Mouse (Mus musculus) urinary bladder, postnatal 10 days (tissue): Measurements from ENCODE around the gene Hsd3b1.
"Not testable (repeated sequence)": the region's sequence is repeated elsewhere in the genome, so short reads cannot be mapped to it uniquely, and the experiment has no call there.

Experiments
- DNase-seq: peaks from one replicate; pipeline ENCODE4 v3.0.0; 2022; ENCODE audit warnings: low spot score

The Hsd3b1 gene

GRCm38 (mm10) chr3:98859576-98859975, at the start of gene Hsd3b1:
Gene Hsd3b1 (minus strand): TSS chr3:98859794.
- no peak for DNase-seq

- no peak for DNase-seq
Measured at GRCm38 (mm10) chr3:98897606-98898005, 38.0 kb upstream of the Hsd3b1 start.

DNA sequence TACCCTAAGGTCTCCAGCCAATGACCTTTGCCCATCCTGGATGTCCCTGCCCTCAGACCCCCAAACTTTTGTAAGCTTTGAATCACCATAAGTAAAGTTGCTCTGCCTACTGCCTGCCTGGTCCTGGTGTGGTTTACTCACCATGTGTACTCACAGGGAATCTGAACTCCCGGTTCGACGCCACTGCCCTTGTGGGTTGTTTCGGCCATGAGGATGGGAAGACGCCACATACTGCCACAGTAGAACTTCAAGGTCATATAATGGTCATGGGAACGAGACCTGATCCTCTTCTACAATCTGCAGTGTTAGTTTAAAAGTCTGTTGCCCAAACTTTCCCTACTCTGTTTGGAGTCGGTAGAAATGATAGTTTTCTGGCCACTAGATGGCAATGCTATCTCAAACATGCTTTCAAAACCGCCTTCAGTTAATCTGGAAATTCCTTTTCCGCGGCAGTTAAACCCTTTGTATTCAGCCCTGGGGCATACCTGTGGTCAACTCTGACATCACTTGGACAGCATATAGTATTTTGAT, 35.5 kb upstream of the Hsd3b1 start:
- no peak for DNase-seq

GRCm38 (mm10) chr3:98893057-98893772, 33.6 kb upstream of the Hsd3b1 start, which contains the start of gene Hao2:
Gene Hao2 (minus strand): TSS chr3:98893239.
- DNase-seq = no peak

DNA sequence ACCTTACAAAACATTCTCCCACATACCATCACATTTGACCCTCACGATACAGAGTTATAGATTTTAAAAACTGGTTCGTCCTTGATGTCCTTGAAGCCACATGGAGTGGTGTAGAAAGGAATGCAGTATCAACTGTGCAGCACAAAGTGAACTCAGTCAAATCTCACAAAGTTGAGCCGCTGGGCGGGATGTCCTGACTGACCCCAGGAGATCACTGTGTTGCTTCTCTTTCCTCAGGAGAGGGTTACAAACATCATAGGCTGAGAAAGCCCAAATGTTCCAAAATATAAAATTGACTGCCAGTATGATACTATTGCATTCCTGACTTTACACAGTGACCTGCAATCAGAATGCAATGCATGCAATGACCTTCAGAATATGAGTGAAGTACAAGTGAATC, 30.8 kb upstream of the Hsd3b1 start:
- DNase-seq = no peak

DNA sequence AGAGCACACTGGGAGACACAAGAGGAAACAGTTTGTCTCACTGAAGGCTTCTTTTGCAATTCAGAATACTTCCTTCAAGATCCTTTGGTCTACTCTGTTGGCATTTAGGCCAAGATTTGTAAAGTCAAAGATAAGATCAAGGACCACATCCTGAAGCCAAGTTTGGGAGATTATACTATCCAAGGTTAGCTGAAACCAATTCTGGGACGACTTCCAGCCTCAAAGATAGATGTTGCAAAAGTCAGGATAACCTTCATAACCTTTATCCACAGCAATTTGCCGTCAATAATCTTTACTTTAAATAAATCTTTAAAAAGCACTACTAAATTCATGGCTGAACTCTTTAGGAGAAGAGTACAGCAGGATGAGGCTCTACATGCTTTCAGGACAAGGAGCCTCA, 28.6 kb upstream of the Hsd3b1 start:
- no peak for DNase-seq

DNA sequence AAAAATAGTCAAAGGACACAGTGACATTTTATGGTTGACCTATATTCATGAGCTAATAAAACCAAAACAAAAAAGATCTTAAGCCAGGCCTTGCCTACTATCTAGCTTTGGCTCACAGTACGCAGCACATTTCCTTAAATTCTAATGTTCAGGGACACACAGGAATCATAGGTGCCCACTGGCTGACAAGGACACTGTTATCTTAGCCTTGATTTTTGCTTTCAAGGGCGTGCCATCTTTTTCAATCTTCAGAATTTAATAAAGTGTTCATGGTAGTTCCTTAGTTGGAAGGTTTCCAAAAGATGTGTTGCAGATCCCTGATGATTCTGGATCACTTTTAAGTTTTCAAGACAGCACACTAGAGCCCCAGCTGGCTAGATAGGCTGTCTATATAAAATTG, 21.2 kb upstream of the Hsd3b1 start:
- no peak for DNase-seq

DNA sequence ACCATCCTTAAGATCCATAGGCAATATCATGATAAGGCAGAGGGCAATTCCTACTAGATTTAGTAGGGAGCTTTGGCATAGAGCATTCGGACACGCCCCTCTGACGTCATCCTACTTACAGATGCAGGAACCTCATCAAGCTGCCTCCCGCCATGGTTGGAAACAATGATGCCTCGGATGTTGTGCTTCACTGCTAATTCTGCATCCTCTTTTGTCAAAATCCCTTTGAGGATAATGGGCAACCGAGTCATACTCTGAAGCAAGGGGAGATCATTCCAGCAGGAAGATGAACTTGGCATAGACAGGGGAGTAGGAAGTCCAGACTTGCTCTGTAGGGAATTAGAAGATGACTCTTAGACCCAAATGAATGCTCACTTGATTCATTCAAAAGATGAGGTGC, 20.6 kb upstream of the Hsd3b1 start:
- no peak for DNase-seq

GRCm38 (mm10) chr3:98868219-98868618, 8.6 kb upstream of the Hsd3b1 start:
- no peak for DNase-seq

DNA sequence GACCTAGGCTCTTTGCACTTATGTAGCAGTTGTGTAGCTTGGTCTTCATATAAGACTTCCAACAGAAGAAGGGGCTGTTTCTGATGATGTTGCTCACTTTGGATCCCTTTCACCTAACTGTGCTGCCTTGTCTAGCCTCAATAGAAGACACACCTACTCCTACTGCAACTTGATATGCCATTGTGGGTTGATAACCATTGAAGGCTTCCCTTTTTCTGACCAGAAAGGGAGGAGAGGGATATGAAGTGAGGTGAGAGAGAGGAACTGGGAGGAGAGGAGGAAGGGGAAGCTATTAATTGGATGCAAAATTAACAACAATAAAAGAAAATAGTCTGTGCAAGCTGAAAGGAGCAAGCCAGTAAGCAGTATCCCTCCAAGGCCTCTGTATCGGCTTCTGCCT, 3.2 kb upstream of the Hsd3b1 start:
- no peak for DNase-seq

DNA sequence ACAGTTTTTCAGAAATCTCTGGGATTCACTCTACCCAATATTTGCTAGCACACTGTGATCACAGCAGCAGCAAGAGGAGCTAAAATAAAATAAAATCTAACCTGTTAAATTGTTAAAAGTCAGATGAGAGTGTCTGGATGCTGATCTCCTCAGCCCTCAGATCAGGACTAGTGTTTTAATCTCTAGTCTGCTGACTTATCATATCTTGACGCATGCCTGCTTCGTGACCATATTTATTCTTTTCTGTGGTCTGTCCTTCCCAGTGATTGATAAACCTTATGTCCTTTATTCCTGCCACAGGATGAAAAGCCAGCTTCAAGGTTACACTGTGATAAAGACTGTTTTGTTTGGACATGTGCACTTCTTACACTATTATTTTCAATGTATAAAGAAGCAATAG, 1.5 kb downstream of the Hsd3b1 start:
- no peak for DNase-seq

DNA sequence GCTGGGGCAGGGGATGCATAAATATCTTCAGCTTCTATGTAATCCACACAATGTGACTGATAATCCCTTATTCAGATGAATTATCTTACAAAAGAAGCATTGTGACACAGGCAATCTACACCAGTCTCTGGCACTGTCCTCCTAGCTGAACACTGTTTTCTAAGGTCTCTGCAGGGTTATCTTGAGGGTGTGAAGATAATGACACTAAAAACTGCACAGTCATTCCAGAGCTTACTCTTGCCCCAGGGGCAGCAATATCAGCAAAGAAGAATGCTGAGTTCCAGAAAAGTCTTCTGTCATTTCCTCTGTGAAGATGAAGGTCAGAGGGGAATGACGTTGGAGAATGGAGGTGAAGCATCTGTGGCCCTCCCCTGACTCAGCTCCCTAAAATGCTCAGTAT, 2.7 kb downstream of the Hsd3b1 start:
- no peak for DNase-seq

- DNase-seq = no peak
Measured at GRCm38 (mm10) chr3:98855160-98855559, 4.4 kb downstream of the Hsd3b1 start.

DNA sequence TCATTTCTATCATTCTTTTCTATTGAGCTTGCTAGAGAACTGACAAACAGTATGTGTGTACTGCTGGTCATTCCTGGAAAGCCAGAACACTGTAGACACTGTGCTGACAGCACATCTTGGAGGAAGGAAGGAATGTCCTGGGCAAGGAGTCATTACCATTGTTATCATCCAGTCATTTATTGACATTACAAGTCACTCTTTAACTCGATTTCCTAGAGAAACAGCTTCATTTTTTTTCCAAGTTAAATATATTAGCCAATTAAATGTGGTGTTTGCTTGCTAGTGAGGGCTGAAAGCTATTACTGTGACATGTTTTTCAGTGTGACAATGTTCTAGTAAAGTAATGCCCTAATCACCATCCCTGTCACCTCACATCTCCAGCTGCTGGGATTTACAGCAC, 5.9 kb downstream of the Hsd3b1 start:
- DNase-seq = no peak

- DNase-seq = no peak
Measured at GRCm38 (mm10) chr3:98853051-98853450, 6.5 kb downstream of the Hsd3b1 start.

- DNase-seq = no peak
Measured at GRCm38 (mm10) chr3:98852631-98853030, 7.0 kb downstream of the Hsd3b1 start.

DNA sequence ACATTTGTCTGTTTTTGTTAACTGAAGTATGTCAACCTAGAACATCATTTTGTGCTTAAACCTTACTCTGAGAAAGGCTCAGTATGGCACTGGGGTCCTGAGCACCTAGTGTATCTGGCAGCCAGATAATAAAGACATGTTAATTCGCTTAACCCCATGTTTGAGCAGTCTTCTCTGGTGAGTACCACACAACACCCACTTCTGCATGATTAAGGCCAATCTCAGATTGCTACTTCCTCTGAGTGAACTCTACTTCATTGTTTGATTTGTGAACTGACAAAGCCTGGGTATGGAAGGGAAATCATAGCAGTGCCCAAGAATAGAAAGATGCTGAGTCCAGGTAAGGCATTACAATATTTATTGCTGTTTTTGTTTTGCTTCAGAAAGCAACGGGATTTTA, 7.7 kb downstream of the Hsd3b1 start:
- no peak for DNase-seq

GRCm38 (mm10) chr3:98850262-98850661, 9.3 kb downstream of the Hsd3b1 start:
- DNase-seq = no peak

- DNase-seq = no peak
Measured at GRCm38 (mm10) chr3:98848898-98849297, 10.7 kb downstream of the Hsd3b1 start.

- no peak for DNase-seq
Measured at GRCm38 (mm10) chr3:98814101-98814670, 45.4 kb downstream of the Hsd3b1 start, which contains the start of gene Hsd3b6. Gene Hsd3b6 (minus strand): TSS chr3:98814443.

GRCm38 (mm10) chr3:98812653-98813052, 46.9 kb downstream of the Hsd3b1 start:
- not testable (repeated sequence) for DNase-seq

GRCm38 (mm10) chr3:98805032-98805431, 54.6 kb downstream of the Hsd3b1 start:
- not testable (repeated sequence) for DNase-seq
